Mouse (Mus musculus) ZHBTc4 (cell line): ENCODE data around the gene Tle3.

Source experiments
- DNase-seq: peaks from one replicate; pipeline ENCODE4 v3.0.0-alpha.2; 2011; ENCODE audit warnings: low read depth, low spot score

Gene Tle3

GRCm38 (mm10) chr9:61358933-61359332 lies 13.2 kb upstream of the Tle3 start:
- DNase-seq = no peak

- DNase-seq = no peak
These were observed 12.4 kb upstream of the Tle3 start for GRCm38 (mm10) chr9:61359741-61360140.

- DNase-seq = no peak
These were observed 12.0 kb upstream of the Tle3 start for GRCm38 (mm10) chr9:61360163-61360562.

GRCm38 (mm10) chr9:61360727-61361631 lies 11.2 kb upstream of the Tle3 start:
- peak; percentile 86 for DNase-seq

- DNase-seq = no peak
These were observed 9.0 kb upstream of the Tle3 start for GRCm38 (mm10) chr9:61363194-61363593.

- peak; percentile 43 for DNase-seq
These were observed 6.1 kb upstream of the Tle3 start for GRCm38 (mm10) chr9:61366108-61366507.

GRCm38 (mm10) chr9:61367156-61367555 lies 5.0 kb upstream of the Tle3 start:
- peak; percentile 56 for DNase-seq

GRCm38 (mm10) chr9:61367857-61368566 lies 4.2 kb upstream of the Tle3 start:
- DNase-seq = no peak

- DNase-seq = peak; percentile 93
These were observed 3.5 kb upstream of the Tle3 start for GRCm38 (mm10) chr9:61368567-61369240.

GRCm38 (mm10) chr9:61369316-61370273 lies 2.6 kb upstream of the Tle3 start:
- peak; percentile 66 for DNase-seq

- DNase-seq = peak; percentile 99
These were observed 1.7 kb upstream of the Tle3 start for GRCm38 (mm10) chr9:61370454-61370888.

- DNase-seq = peak; percentile 56
These were observed 1.0 kb upstream of the Tle3 start for GRCm38 (mm10) chr9:61370889-61371754.

GRCm38 (mm10) chr9:61372510-61372975 lies 377 bp downstream of the Tle3 start:
- no peak for DNase-seq

GRCm38 (mm10) chr9:61372976-61373633 lies 939 bp downstream of the Tle3 start:
- DNase-seq = peak; percentile 66

- DNase-seq = no peak
These were observed 1.4 kb downstream of the Tle3 start for GRCm38 (mm10) chr9:61373634-61373941.

- DNase-seq = peak; percentile 56
These were observed 2.1 kb downstream of the Tle3 start for GRCm38 (mm10) chr9:61373942-61374900.

- no peak for DNase-seq
These were observed 2.8 kb downstream of the Tle3 start for GRCm38 (mm10) chr9:61375002-61375401.
